Mouse (Mus musculus) erythroid progenitor cell, adult 5-6 weeks (primary cell): ENCODE measurements around the gene Syt15. TPM values are rescaled to one million over a fixed set of nuclear protein-coding genes. Genes with fewer than 3 reads are reported as not detected.
"Not testable (repeated sequence)": the region's sequence is repeated elsewhere in the genome, so short reads cannot be mapped to it uniquely, and the experiment has no call there.

Experiments
- ATAC-seq: replicated peaks from 2 replicates; pipeline ENCODE4 v1.8.0; 2016; ENCODE audit warnings: moderate number of reproducible peaks, mild to moderate bottlenecking, moderate TSS enrichment, inconsistent platforms; ENCODE audit not compliant: poor library complexity, low FRiP score, severe bottlenecking
- total RNA-seq, 2 experiments: library from RNA; stranded (forward) in 1 of 2; stranded (reverse) in 1 of 2; fragments of 150-400 nt in 1 of 2; fragments of 186-747, 209-891 nt in 1 of 2; gene quantifications; 2 replicates each; pipeline versions ENCODE4 v1.2.3 to v1.2.4; 2015 to 2017; ENCODE audit warnings: low replicate concordance in 2 of 2

Syt15 gene
- total RNA-seq, 2 experiments from 2014 or later, result not detected

DNA sequence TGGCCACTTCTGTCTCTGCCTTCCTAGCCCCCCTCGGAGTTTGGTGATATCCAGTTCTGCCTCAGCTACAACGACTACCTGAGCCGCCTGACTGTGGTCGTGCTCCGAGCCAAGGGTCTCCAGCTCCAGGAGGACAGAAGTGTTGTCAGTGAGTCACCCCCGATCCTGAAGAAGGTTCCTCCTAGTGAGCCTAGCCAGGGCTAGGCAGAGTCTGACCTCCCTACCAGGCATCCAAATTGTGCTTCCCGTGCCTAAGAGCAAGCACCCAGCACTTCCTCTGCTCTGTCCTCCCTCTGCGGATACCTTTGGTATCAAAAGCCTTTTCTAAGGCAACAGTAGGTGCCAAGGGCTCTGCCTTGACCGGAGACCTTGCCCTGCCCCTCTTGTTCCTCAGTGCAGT lies 6.6 kb downstream of the Syt15 start:
- no peak for ATAC-seq

DNA sequence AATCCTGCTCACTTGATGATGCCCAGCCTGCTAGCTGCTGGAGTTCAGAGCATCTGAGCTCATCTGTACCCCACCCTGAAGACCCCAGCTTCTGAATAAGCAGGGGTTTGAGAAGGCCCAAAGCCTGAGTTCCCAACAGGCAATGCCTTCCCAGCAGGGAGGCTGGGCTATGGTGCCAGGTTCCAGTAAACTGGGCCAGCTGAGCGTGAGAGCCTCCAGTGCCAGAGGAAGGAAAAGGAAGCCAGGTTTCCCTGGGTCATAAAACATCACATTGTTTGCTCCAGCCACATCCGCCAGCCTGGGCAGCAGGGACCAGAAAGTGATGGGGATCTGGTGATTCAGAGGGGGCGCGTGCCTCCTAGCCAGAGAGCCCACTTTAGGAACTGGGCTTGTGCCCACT lies 7.2 kb downstream of the Syt15 start:
- no peak for ATAC-seq

DNA sequence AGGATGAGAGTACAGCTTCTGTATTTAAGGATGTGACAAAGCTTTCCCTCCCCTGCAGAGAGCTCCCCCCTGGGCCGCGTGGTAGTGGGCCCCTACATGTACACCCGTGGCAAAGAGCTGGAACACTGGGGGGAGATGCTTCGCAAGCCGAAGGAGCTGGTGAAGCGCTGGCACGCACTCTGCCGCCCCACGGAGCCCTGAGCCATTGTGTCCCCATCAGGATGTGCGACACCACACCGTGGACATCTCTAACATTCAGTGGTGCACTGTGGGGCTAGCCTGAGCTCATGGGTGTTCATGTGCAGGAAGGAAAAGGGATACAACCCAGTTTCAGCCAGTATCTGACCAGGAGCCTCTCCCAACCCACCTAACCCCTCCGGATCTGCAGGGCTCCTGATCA lies 8.6 kb downstream of the Syt15 start:
- no peak for ATAC-seq

DNA sequence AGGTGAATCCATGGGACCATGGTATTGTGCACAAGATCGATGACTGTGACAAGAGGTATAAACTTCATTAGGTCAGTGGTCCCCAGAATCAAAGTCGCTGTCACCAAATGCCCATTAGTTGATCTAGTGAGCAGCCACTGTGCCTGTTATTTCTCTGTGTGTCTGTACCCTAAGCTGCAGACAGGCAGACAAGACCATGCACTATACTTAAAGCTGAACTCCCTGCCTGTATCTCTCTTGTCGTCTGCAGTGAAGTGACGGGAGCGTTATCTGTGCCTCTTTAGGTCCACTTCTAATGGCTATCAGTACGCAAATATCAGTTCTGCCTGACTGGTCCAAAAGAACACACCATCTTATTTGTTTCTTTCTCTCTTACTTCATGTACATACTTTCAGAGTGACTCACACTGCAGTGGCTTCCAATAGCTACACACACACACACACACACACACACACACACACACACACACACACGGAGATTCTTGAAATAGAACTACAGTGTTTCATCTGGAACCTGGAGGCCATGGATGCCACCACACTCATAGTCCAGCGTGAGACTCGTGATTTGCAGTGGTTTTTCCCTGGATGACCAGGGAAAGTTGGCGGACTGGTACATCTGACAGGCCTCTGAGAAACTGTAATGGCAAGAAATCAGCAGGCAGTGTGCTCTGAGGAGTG lies 9.6 kb downstream of the Syt15 start:
- no peak for ATAC-seq

DNA sequence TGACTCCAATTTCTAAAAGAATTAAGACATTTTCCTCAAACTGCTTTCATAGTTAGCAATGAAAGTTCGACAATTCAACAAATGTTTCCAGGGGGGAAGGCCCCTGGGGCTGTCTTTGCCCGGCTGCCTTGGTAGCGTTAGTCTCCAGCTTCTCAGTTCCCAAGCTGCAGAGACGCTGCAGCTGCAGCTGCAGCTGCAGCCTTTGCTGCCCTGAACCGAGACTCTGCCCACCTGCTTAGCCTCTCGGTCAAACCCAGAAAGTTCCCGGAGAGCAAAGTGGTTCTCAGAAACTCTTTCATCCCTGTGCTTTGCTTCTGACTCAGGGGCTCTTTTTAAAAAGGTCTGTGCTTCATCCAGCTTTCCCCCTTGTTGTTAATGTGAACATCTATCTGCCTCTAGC lies 12.9 kb downstream of the Syt15 start:
- no peak for ATAC-seq

DNA sequence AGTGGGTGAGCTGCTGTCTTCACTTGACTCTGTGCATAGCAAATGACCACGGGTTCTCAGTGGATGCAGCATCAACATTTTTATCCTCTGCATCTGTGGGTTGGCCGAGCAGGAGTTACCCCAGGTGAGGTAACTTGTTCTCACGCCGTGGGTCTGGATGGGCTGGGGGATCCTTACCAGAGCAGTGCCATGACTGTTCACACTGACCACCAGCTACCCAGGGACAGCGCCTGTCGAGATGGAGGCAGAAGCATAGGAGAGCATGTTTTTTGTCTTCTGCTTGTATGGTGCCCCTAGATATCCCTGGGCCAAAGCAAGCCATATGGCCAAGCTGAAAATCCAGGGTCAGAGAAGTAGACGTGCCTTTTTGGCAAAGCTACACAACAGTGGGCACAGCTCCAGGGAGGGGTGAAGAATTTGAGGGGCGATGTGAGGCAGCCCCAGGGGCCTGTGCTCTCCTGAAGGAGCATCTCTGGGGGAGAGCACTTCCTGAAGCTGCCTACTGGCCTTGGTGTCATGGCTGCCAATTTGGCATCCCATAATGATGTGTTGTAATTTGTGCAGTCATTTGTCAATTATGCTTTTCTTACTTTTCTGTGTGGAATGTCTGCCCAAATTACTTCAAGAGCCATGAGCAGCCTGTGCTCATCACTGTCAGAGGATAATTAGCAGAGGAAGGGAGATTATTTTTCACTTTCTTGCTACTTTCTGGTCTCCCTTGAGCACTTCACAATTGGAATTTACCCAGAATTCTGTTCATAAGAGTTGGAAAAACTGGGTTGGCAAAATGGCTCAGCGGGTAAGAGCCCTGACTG lies 13.7 kb downstream of the Syt15 start:
- ATAC-seq, result no peak

DNA sequence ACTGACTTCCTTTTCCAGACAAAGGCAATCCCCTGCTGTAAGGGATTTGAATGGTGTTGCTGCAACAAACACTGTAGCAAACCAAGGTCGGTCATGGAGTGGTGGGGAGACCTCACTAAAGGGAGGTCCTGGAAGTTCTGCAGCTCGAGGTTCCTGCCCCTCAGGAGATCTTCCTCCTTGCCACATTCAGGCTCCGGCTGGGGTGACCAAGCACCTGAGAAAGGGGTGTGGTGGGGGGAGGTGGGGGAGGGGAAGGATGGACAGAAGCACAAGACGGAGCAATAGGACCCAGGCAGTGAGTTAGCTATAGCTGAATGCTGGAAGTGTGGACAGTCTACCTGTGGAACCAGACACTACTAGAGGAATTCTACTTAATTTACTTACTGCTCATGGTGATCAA lies 14.5 kb downstream of the Syt15 start:
- ATAC-seq, result no peak

DNA sequence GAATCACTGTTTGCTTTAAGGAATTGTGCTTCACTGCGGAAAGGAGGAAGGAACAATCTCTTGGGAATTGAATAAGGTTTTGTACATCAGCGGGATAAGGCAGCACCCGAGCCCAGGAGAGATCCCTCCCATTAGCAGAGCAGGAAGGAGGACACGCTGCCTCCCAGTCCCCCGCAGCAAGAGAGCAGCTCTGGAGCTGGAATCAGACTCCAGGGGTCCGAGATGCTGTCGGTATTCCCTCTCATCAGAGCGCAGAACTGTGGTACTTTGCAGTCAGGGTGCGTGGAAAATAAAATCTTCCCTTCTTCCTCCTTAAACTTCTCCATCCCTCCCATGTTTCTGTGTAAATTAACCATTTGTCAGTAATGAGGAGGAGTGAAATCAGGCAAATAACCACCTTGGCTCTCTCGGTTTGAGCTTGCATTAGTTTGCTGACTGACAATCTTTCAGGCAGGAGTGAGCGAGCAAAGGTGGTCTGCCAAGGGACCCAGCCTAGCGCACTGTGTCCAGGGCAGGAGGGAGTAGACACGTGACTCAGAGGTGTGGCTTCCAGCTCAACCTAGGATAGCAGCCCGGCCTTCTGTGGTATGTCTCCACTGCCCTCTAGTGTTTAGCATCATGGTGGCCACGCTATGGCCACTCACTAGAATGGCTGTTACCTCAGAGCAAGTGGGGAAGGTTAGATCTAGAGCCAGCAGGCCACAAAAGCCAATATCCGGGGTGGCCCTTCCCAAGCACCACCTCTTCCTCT lies 15.4 kb downstream of the Syt15 start:
- ATAC-seq, result no peak

DNA sequence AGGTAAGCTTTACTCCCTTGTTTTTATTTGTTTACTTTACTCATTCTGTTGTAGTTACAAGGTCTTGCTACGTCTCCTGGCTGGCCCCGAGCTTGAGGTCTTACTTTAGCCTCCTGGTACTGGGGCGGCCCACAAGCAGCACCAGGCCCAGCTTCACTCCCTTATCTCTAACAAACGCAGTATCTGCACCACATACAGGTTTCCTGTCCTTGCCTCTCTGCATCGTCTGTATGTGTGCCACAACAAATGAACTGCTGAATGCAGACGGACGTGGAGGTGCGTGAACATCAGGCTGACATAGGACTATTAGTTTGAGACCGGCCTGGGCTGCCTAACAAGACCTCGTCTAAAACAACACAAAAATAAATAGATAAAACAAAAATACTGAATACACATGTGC lies 20.9 kb downstream of the Syt15 start:
- no peak for ATAC-seq

DNA sequence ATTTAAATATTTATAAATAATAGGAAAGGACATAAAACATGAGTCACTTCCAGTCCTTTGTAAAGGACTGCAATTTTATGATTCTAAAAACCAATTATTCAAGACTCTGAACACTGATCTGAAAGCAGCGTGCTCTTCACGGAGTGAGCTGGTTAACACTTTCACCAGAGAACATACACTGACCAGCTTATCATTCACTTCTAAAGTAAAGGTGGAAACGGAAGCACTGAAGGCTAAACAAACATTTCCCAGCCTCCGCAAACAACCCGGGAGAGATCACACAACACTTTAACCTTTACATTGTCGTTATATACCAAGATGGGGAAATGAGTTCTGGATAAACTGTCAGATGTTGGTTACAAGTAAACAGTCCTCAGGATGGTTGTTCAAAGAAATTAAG lies 21.3 kb downstream of the Syt15 start:
- no peak for ATAC-seq

DNA sequence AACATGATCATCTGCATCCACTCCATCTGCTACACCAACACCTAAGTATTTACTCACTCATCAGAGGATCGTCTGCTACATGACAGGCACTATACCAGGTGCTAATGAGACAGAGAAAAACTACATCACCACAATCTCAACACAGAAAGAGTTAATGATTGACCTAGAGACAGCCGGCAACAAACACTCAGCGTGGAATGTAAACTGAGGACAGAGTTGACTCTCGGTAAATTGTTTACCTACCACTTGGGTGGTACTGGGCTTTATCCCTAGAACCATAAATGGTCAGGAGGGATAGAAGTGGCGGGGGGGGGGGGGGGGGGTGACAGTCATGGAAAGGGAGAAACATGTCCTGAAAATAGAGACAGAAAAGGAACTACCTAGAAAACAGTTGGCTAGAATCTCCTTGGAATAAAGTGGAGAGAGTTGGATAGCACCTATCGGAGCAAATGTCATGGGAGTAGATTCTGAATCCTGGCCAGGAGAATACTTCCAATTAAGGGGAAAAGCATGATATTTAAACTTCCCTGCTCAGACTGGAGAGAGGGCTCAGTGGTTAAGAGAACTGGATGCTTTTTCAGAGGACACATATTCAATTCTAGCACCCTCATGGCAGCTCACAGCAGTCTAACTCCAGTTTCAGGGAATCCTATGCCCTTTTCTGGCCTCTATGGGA lies 33.2 kb downstream of the Syt15 start:
- ATAC-seq, result no peak

DNA sequence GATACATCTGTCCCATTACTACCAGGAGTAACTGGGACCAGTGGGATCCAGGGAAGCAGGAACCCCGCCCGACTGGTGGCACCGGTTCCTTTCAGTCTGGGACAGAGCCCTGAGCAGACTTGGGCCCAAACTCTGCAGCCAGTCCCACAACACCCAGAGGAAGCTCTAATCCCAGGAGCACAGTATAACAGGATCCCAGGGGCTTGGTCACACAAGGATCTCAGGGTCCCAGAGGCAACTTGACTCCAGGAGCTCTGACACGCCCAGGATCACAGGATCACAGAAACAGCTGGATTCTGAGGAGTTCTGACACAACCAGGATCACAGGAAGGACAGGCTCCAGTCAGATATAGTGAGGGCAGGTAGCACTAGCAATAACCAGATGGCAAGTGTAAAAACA lies 33.9 kb downstream of the Syt15 start:
- ATAC-seq, result no peak

DNA sequence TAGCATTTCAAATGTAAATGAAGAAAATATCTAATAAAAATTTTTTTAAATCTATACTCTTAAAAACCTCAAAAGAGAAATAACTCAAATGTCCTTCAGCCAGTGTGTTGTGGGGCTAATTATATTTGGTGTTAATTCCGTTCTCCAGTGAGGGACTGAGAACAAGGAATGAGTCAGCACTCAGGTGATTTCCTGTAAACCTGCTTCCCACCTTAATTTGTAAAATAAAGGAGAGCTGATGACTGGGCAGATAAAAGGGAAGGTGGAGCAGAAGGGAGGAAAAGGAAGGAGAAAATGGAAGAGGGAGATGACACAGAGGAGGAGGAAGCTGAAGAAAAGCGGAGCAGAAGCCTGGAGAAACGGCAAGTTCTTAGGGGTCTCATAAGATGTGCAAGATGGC lies 39.1 kb downstream of the Syt15 start:
- ATAC-seq, result not testable (repeated sequence)

DNA sequence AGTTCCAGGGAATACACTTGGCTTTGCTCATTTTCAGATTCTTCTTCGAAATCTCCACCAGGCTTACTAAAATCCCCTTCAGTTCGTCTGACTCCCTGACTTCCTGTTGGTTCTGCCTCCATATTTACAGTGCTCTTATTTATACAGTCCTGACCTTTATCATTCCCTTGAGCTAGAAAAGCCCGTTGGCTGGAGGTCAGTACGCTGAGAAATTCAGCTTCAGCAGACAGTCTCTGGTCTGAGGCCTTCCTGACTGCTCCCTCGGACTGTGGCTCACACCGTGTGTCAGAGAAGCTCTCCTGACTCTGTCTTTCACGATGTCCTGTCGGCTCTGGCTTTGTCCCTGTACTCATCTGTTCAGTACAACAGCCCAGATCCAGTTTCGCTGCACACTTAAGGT lies 48.7 kb downstream of the Syt15 start:
- no peak for ATAC-seq

DNA sequence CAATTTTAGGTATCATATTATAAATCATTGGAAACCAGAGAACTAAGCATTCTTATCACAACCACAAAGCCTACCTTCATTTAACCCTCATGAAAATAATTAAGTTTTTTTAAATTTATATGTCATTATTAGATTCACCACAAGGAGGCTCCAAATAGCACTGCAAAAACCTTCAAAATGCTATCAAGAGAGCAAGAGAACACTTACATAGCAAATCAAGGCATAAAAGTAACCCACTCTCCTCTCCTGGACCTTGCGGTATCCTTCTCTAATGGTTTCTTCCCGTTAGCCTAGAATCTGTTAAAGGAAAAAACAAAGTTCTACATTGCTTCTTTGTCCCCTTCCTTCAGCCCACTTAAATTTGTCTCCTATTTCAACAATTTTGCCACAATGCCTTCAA lies 53.9 kb downstream of the Syt15 start:
- no peak for ATAC-seq

DNA sequence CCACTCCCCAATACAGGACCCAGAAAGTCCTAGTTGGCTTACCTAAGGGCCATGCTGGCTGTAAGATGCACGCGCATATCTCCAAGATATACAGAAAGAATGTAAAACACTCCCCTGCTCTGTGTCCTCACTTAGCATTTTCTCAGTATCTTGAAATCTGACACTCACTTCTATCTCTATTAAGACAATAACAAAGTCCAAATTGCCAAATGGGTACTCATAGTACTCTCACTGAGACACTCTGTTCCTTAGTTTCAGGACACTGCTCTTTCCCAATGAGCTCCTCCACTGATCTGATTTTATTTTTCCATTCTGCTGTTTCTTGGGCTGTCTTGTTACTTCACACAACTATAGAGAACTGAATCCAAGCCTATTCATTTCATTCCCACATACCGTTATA lies 54.7 kb downstream of the Syt15 start:
- no peak for ATAC-seq

DNA sequence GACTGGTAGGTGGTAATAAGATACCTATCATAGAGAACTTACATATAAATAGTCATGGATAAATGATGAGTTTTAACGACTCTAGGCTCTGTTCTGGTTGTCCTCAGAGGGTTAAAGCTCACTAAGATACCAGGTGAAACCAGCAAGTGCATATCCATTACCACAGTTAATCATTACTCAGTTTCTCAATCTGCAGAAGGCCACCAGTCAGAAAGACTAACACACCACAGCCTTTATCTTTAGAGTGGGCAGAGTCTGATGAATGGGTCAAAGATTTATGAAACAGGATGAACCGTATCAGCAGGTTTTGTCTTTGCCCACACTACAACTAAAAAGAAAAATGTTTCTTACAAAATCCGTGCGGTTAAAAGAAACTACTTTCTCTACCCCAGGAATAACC lies 55.8 kb downstream of the Syt15 start:
- ATAC-seq, result no peak

DNA sequence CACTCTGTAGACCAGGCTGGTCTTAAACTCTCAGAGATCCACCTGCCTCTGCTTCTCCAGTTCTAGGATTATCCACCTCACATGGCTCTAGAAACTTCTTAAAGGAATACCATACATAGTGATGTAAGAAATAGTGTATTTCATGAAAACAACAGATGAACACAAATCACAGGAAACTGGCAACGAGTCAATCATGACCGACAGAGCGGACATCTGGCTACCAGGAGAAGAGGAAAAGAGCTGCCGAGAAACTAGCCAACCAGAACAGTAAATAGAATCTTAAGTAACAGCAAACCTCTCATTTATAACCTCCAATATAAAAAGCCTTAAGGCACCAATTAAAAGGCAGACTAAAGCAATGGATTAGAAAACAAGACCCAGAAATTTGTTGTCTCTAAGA lies 60.3 kb downstream of the Syt15 start:
- no peak for ATAC-seq
